Mouse (Mus musculus) heart, adult 2 months (tissue): ENCODE measurements around the gene Myo10. TPM values are rescaled to one million over a fixed set of nuclear protein-coding genes. Genes with fewer than 3 reads are reported as not detected.
A peak's percentile ranks its signal among the peaks of the same experiment; 100 is the strongest.

Source experiments
- DNase-seq, 2 experiments: peaks; one replicate each; pipeline ENCODE4 v3.0.0; 2021
- H3K27ac ChIP-seq: fragments of 200-600 bp; 2 replicates; pipeline ENCODE4 v1.8.1; 2022
- H3K27me3 ChIP-seq: fragments of 200-500 bp; 2 replicates; pipeline ENCODE4 v1.6.1; 2012; ENCODE audit warnings: mild to moderate bottlenecking, low read length, inconsistent platforms, mixed read lengths; ENCODE audit not compliant: control insufficient read depth, insufficient read depth
- H3K36me3 ChIP-seq: fragments of 200-500 bp; 2 replicates; pipeline ENCODE4 v1.6.1; 2012; ENCODE audit warnings: low read length, inconsistent platforms; ENCODE audit not compliant: control insufficient read depth, insufficient read depth
- H3K4me1 ChIP-seq: fragments of 200-500 bp; 2 replicates; pipeline ENCODE4 v1.6.1; 2011; ENCODE audit warnings: low read length; ENCODE audit not compliant: control insufficient read depth, insufficient read depth
- H3K4me3 ChIP-seq: fragments of 200-600 bp; 2 replicates; pipeline ENCODE4 v1.8.1; 2022
- H3K79me2 ChIP-seq: fragments of 200-500 bp; replicated peaks from 2 replicates; pipeline ENCODE4 v1.6.1; 2012; ENCODE audit warnings: mild to moderate bottlenecking, inconsistent platforms, low read length, moderate library complexity, mixed read lengths; ENCODE audit not compliant: control insufficient read depth, insufficient read depth
- H3K9ac ChIP-seq: fragments of 200-500 bp; 2 replicates; pipeline ENCODE4 v1.6.1; 2012; ENCODE audit warnings: low read depth, mild to moderate bottlenecking, control low read depth, inconsistent platforms, low read length, mixed read lengths
- CTCF ChIP-seq: fragments of 200-600 bp; IDR thresholded peaks from 2 replicates; pipeline ENCODE4 v1.8.1; 2022; ENCODE audit warnings: antibody characterized with exemption, mild to moderate bottlenecking, moderate library complexity
- EP300 ChIP-seq: fragments of 200-500 bp; IDR thresholded peaks from 2 replicates; pipeline ENCODE4 v1.6.1; 2011; ENCODE audit warnings: low read depth, low read length, control low read depth; ENCODE audit not compliant: insufficient read depth
- POLR2A ChIP-seq: fragments of 200-500 bp; IDR thresholded peaks from 2 replicates; pipeline ENCODE4 v1.6.1; 2011; ENCODE audit warnings: mild to moderate bottlenecking, low read depth, low read length, control low read depth; ENCODE audit not compliant: insufficient read depth
- WGBS: fragments of 180-500 bp; shearing (Covaris S2); methylation state at CpG from one replicate; pipeline ENCODE4 v1.1.7; 2018; 5-methylcytosine and 5-hydroxymethylcytosine counted together
- intact Hi-C: fragments of 180-260 bp; cut with DNase I; formaldehyde crosslinking; loops from one replicate; pipeline ENCODE4 v1.15.1; 2025
- polyA plus RNA-seq: library from polyadenylated mRNA; depleted of rRNA; stranded (reverse); fragments of >200 nt; gene quantifications from 2 replicates; pipeline ENCODE4 v1.2.3, GENCODE M21; 2012
- total RNA-seq, 2 experiments: library from RNA; stranded (reverse); gene quantifications; 2 replicates each; pipeline ENCODE4 v1.2.3; 2021

The Myo10 gene
- total and polyA plus RNA-seq, 3 experiments = 26.6 to 67.9 (median 63.7) TPM

DNA sequence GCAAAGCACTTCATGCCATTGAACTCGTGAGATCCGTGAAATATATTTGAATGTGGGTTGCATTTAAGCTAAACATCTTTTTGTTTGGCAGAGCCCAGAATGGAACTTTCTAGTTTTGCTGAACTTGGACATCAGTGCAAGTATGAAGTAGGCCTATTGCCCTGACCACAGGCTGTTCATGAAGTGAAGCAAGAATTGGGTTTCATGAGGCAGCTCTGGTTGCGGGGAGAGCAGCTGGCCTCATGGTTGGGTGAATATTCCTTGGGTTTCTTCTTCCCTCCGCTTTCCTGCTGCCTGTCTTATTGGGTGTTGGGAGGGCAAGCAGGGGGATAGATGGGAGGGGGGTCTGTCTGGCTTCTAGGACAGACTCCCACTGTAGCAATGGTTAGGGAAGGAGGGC lies 23.5 kb downstream of the Myo10 start:
- TF ChIP-seq CTCF (no peak), EP300 (no peak), POLR2A (no peak)
- Histone ChIP-seq H3K36me3 (peaks cover 3% of the 10 kb centered on the region; the same call in 1 of the 2 replicates), H3K4me1 (peaks cover 18% of the 10 kb centered on the region), H3K4me3 (no peak overlapping the region), H3K9ac (no peak overlapping the region), H3K79me2 (peaks cover 5% of the 10 kb centered on the region), H3K27me3 (no peaks in the 10 kb centered on the region), H3K27ac (no peak overlapping the region)
- intact Hi-C loops = no loop called here
- 86% methylated on average over 4 of the region's 4 CpGs for WGBS
- no peak for DNase-seq

DNA sequence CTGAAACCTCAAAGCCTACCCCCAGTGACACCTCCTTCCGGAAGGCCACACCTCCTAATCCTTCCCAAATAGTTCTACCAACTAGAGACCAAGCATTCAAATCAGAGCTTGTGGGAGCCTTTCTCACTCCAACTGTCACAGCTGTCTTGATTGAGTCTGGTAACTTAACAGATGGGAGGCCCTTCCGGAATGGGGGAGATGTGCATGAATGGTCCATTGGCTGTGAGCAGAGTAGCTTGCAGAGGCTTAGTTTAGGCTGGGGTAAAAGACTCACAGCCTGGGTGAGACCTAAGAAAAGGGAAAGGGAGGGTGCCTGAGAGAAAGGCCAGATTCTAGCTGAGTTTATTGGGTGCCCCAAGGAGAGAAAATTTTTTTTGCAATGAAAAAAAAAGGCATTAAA lies 26.0 kb downstream of the Myo10 start:
- Histone ChIP-seq H3K27me3 (no peaks in the 10 kb centered on the region), H3K4me1 (peaks cover 8% of the 10 kb centered on the region)
- intact Hi-C loops = no loop called here

DNA sequence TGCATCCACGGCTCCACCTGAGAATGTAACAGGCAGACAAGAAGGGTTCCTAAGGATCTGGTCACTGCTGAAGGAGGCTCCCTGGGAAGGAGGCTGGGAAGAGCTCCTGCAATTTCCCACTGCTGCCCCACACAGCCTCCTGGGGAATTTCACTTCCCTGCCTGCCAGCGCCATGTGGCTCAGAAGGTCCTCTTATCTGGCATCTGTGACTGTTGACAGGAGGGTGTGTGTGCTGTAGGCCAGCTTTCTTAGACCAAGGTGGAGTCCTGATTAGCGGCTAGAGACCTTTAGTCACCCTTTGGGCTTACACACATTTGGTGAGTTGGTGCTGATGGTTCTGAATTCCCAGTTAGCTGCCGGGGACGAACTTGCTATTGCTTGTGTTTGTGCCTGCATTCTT lies 28.0 kb downstream of the Myo10 start:
- intact Hi-C loops = no loop called here

More for the DNA sequence above, 26.0 kb downstream of the Myo10 start:
- 91% methylated on average over 2 of the region's 2 CpGs for WGBS
- TF ChIP-seq POLR2A (no peak), EP300 (no peak), CTCF (no peak)
- no peaks in the 10 kb centered on the region; the same call in 1 of the 2 replicates for H3K36me3 ChIP-seq
- no peak overlapping the region for H3K9ac ChIP-seq
- no peak overlapping the region for H3K4me3 ChIP-seq
- H3K27ac ChIP-seq = no peak overlapping the region
- DNase-seq = no peak
- H3K79me2 ChIP-seq = peaks cover 6% of the 10 kb centered on the region

DNA sequence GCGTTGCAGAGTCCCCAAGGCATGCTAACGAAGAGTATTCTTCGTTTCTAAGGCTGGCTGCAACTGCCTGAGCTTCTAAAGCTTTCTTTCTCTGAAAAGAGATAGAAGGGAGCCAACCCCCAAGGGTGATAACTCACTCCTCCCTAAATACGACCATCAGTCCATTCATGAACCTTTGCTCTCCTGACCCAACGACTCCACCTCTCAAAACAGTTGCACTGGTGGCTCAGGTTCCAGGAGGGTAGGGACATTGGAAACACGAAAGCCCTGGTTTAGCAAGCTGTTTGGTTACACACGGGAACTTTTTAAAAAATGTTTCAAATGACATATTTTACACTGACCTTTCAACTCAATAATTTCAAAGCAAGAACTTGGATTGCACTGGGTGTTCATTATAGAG lies 29.5 kb downstream of the Myo10 start:
- intact Hi-C loops = no loop called here

More for the DNA sequence above, 28.0 kb downstream of the Myo10 start:
- Histone ChIP-seq H3K4me3 (no peak overlapping the region), H3K27me3 (no peaks in the 10 kb centered on the region), H3K9ac (no peak overlapping the region), H3K36me3 (no peaks in the 10 kb centered on the region; the same call in 1 of the 2 replicates), H3K27ac (no peak overlapping the region), H3K4me1 (peaks cover 5% of the 10 kb centered on the region), H3K79me2 (peaks cover 14% of the 10 kb centered on the region)
- 29% methylated on average over 5 of the region's 5 CpGs for WGBS
- TF ChIP-seq POLR2A (no peak), EP300 (peak; percentile 49; the same call in 1 of the 2 replicates), CTCF (0 out of 2 replicates have a peak, but pooled peaks have one; percentile 21)
- DNase-seq = peak in 1 of 2 experiments; percentile 51

DNA sequence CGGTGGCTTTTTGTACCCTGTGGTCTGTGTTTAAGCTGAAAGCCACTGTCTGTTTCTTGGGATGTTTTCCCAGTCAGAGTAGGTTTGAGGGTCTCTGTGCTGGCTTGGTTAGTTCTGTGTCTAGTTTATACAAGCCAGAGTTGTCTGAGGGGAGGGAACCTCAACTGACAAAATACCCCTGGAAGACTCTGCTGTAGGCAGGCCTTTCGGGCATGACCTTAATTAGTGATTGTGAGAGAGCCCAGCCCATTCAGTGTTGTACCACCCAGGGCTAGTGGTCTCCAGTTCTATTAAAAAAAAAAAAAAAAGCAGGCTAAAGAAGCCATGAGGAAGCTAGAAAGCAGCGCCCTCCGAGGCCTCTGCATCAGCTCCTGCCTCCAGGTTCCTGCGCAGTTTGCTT lies 30.0 kb downstream of the Myo10 start:
- H3K27me3 ChIP-seq = no peaks in the 10 kb centered on the region
- WGBS = 65% methylated on average over 5 of the region's 5 CpGs

More for the DNA sequence above, 29.5 kb downstream of the Myo10 start:
- H3K79me2 ChIP-seq = peaks cover 11% of the 10 kb centered on the region
- no peak overlapping the region for H3K9ac ChIP-seq
- no peak for DNase-seq
- H3K27ac ChIP-seq = no peak overlapping the region
- H3K4me3 ChIP-seq = no peak overlapping the region
- peaks cover 5% of the 10 kb centered on the region for H3K4me1 ChIP-seq
- WGBS = 80% methylated on average over 7 of the region's 7 CpGs
- no peaks in the 10 kb centered on the region; the same call in 1 of the 2 replicates for H3K36me3 ChIP-seq
- H3K27me3 ChIP-seq = no peaks in the 10 kb centered on the region
- TF ChIP-seq EP300 = no peak
- no peak for TF ChIP-seq POLR2A
- TF ChIP-seq CTCF = no peak

DNA sequence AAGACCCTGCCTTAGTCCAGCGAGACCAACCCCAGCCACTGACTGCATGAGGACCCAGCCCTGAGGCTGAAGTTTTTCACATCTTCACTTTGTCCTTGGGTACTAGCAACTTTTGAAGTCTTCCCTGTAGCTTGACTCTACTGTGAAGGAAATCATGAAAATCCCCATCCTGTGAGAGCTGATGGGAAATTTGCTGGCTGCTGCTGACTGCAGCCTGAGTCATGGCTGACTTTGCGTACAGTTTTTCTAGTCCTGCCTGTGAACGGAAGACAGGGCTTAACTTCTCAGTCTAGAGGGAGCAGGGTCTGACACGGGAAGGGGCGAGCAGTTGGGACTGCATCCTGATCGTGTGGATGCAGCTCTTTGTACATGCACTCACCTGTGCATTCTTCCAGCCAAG lies 30.6 kb downstream of the Myo10 start:
- Histone ChIP-seq H3K4me3 (no peak overlapping the region), H3K9ac (no peak overlapping the region), H3K4me1 (peaks cover 5% of the 10 kb centered on the region), H3K27me3 (no peaks in the 10 kb centered on the region), H3K27ac (no peak overlapping the region), H3K79me2 (peaks cover 11% of the 10 kb centered on the region), H3K36me3 (no peaks in the 10 kb centered on the region; the same call in 1 of the 2 replicates)
- intact Hi-C loops = no loop called here
- WGBS = 61% methylated on average over 6 of the region's 6 CpGs
- TF ChIP-seq POLR2A (no peak), EP300 (no peak), CTCF (no peak)
- DNase-seq = no peak

More for the DNA sequence above, 30.0 kb downstream of the Myo10 start:
- Histone ChIP-seq H3K27ac (no peak overlapping the region), H3K9ac (no peak overlapping the region), H3K4me3 (no peak overlapping the region), H3K79me2 (peaks cover 11% of the 10 kb centered on the region), H3K4me1 (peaks cover 5% of the 10 kb centered on the region), H3K36me3 (no peaks in the 10 kb centered on the region; the same call in 1 of the 2 replicates)
- TF ChIP-seq CTCF (no peak), POLR2A (no peak), EP300 (no peak)
- no peak for DNase-seq
- intact Hi-C loops = no loop called here
